ENCODE assay signal across 26 mouse cellular contexts in the genomic region with DNA sequence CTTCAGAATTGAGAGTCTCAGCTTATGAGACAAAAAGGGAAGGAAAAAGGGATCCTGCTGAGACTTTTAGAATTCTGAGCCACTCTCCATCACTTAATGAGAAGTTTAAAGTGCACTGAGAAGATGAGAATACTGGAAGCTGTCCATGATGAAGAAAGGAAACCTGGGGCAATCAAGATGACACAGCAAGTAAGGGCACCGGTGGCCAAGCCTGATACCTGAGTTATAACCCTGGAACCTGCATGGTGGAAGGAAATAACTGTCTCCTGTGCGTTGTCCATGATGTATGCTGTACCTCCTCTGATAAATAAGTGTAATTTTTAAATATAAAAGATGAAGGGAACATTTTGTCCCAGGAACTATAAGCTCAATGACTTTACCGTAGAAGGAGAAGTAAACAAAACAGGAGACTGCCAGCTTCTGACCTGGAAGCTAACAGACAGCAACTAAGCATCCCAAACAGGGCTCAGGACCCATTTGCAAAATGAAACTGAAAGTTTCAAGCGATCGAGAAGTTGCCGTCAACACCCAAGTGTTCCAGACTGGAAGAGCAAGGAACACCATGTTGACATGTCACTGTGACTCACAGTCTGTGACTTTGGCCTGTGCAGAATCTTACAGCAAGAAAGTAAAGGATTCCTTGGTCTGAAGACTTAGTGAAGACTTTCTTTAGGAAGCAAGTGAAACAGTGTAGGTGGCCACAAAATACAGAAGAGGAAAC. TPM values are rescaled to one million over a fixed set of nuclear protein-coding genes. Genes with fewer than 3 reads are reported as not detected.
DNase-seq lines count a peak whose midpoint lies in the region; ATAC-seq and TF ChIP-seq lines count a peak whose summit lies in the region.
"Had no signal": no experiment of that assay in that cellular context is flagged by ENCODE, and none has a peak within 500 bp of the region (broad histone marks: within the 10 kb centered on the region; RNA-seq: fewer than 3 reads in every experiment).

No protein-coding gene starts in this region.

- no peak overlapping the region for H3K27ac ChIP-seq in bone marrow, adult 2 months (ENCODE audit: control insufficient read depth, insufficient read depth, low read depth, low read length, poor library complexity)
- H3K27ac ChIP-seq in forebrain, embryonic 10.5 days: no peak overlapping the region
- H3K27ac ChIP-seq: embryonic facial prominence, embryonic 10.5 days; gastrocnemius, adult 2 months; heart, adult 2 months; hindbrain, embryonic 13.5 days; layer of hippocampus, adult 2 months; limb, embryonic 10.5 days; liver, embryonic 13.5 days; neural tube, embryonic 13.5 days had no signal

- WGBS in bone marrow, adult 2 months: 26% methylated on average over 6 of the region's 6 CpGs
- WGBS in forebrain, embryonic 10.5 days: 91% methylated on average over 6 of the region's 6 CpGs

- no peaks in the 10 kb centered on the region for H3K9me3 ChIP-seq in forebrain, embryonic 10.5 days
- H3K9me3 ChIP-seq: embryonic facial prominence, embryonic 10.5 days; hindbrain, embryonic 13.5 days; limb, embryonic 10.5 days; liver, embryonic 13.5 days; neural tube, embryonic 13.5 days had no signal

- peak; percentile 43 for DNase-seq in 3T3-L1 (ENCODE audit: low read depth, low spot score)
- DNase-seq in A20 (ENCODE audit: low read depth, low spot score): peak; percentile 35
- no peak for DNase-seq in forebrain, embryonic 10.5 days (ENCODE audit: extremely low spot score, low spot score)
- DNase-seq in retina, postnatal 1 day: no peak
- no peak for DNase-seq in right cerebral cortex, postnatal 36 days (ENCODE audit: low spot score in 2 of 2)
- DNase-seq: cerebellum, postnatal 36 days; forebrain, postnatal 0 days; gastrocnemius, adult 2 months; heart, adult 2 months; heart, postnatal 10 days; liver, embryonic 13.5 days had no signal

- TF ChIP-seq CTCF in bone marrow, adult 2 months (IDR thresholded peaks at IDR 0.05; ENCODE audit: control insufficient read depth, insufficient read depth, low read length): no peak

- H3K4me3 ChIP-seq in bone marrow, adult 2 months (replicated peaks; ENCODE audit: control insufficient read depth, low read depth, low read length): peak overlapping the region; percentile 48
- no peak overlapping the region for H3K4me3 ChIP-seq in forebrain, embryonic 10.5 days
- H3K4me3 ChIP-seq: embryonic facial prominence, embryonic 10.5 days; erythroblast, embryonic 14.5 days; gastrocnemius, adult 2 months; heart, adult 2 months; hindbrain, embryonic 13.5 days; layer of hippocampus, adult 2 months; limb, embryonic 10.5 days; liver, embryonic 13.5 days; neural tube, embryonic 13.5 days had no signal

- H3K36me3 ChIP-seq in forebrain, embryonic 10.5 days (replicated peaks): no peaks in the 10 kb centered on the region
- H3K36me3 ChIP-seq: embryonic facial prominence, embryonic 10.5 days; hindbrain, embryonic 13.5 days; limb, embryonic 10.5 days; liver, embryonic 13.5 days; neural tube, embryonic 13.5 days had no signal

- peak; percentile 35 for ATAC-seq in megakaryocyte, adult 5-6 weeks (ENCODE audit: poor library complexity, severe bottlenecking)
- ATAC-seq: forebrain, postnatal 0 days; intestine, embryonic 16.5 days had no signal

- no peak for TF ChIP-seq POLR2A in bone marrow, adult 2 months (IDR thresholded peaks at IDR 0.05; ENCODE audit: borderline replicate concordance, control insufficient read depth, low read depth, low read length)

- no peaks in the 10 kb centered on the region for H3K27me3 ChIP-seq in forebrain, embryonic 10.5 days (ENCODE audit: poor library complexity, severe bottlenecking)
- H3K27me3 ChIP-seq: hindbrain, embryonic 13.5 days; liver, embryonic 13.5 days; neural tube, embryonic 13.5 days had no signal

- H3K4me1 ChIP-seq in bone marrow, adult 2 months (ENCODE audit: control insufficient read depth, insufficient read depth, low read length): no peaks in the 10 kb centered on the region
- peaks cover 4% of the 10 kb centered on the region for H3K4me1 ChIP-seq in forebrain, embryonic 10.5 days
- H3K4me1 ChIP-seq: hindbrain, embryonic 13.5 days; liver, embryonic 13.5 days had no signal

RNA-seq across cellular contexts. Expression of a gene that starts 22.2 kb away (rescaled TPM):
- 0.70 TPM in 1 of 2 replicates, not detected in the other for polyA plus RNA-seq in bone marrow, adult 2 months (2011; ENCODE audit: insufficient read depth, insufficient read length, low replicate concordance, missing spikeins)
- total RNA-seq in megakaryocyte, adult 5-6 weeks (2015): 0.36 TPM in 1 of 2 replicates, not detected in the other
- 0.11 and 0.73 TPM in 2 replicates for total RNA-seq in megakaryocyte, adult 5-6 weeks (2017)
- 0.47 and 0.59 TPM in 2 replicates for polyA plus RNA-seq in forebrain, embryonic 10.5 days (2016; fragmentation: Nextera tagmentation; extraction: Ambion mirVana)
- total RNA-seq: gastrocnemius, adult 2 months; monocyte, adult 5-6 weeks had no signal
- polyA plus RNA-seq: erythroblast, embryonic 14.5 days had no signal

RNA-seq across cellular contexts. Expression of a gene that starts 46.0 kb away (rescaled TPM):
- polyA plus RNA-seq in bone marrow, adult 2 months (2011; ENCODE audit: insufficient read depth, insufficient read length, low replicate concordance, missing spikeins): 1.4 TPM in 1 of 2 replicates, not detected in the other
- not detected in 2 replicates for total RNA-seq in megakaryocyte, adult 5-6 weeks (2015)
- not detected in 2 replicates for total RNA-seq in megakaryocyte, adult 5-6 weeks (2017)
- polyA plus RNA-seq in forebrain, embryonic 10.5 days (2016; fragmentation: Nextera tagmentation; extraction: Ambion mirVana): not detected in 2 replicates
- total RNA-seq: adrenal gland, postnatal 4 days; forebrain, postnatal 0 days; gastrocnemius, adult 2 months; heart, adult 2 months; heart, postnatal 10 days; layer of hippocampus, adult 2 months; monocyte, adult 5-6 weeks had no signal
- polyA plus RNA-seq: erythroblast, embryonic 14.5 days; forebrain, postnatal 0 days; heart, adult 2 months; hindbrain, embryonic 13.5 days; intestine, embryonic 16.5 days; kidney, embryonic 16.5 days; limb, embryonic 10.5 days; liver, embryonic 13.5 days; lung, embryonic 16.5 days; midbrain, embryonic 11.5 days; neural tube, embryonic 13.5 days; stomach, embryonic 14.5 days had no signal

RNA-seq across cellular contexts. Expression of a gene that starts 55.3 kb away (rescaled TPM):
- polyA plus RNA-seq in bone marrow, adult 2 months (2011; ENCODE audit: insufficient read depth, insufficient read length, low replicate concordance, missing spikeins): 17.1 and 27.6 TPM in 2 replicates
- 4.2 and 7.6 TPM in 2 replicates for total RNA-seq in megakaryocyte, adult 5-6 weeks (2015)
- 19.6 and 27.5 TPM in 2 replicates for total RNA-seq in megakaryocyte, adult 5-6 weeks (2017)
- 12.0 TPM in 2 replicates for polyA plus RNA-seq in forebrain, embryonic 10.5 days (2016; fragmentation: Nextera tagmentation; extraction: Ambion mirVana)

Comparison
In these comparisons a context has a peak if more than half of its experiments do, and no peak if none do; other contexts are left out.
1. DNase-seq: peak in 3T3-L1 (single experiment) and A20 (single experiment); none in forebrain, embryonic 10.5 days (single experiment), retina, postnatal 1 day (single experiment) and right cerebral cortex, postnatal 36 days (0 of 2).